Mouse (Mus musculus) brain, embryonic 14.5 days (tissue): ENCODE results near the gene Gk5.

Experiments
- CTCF ChIP-seq: fragments of 200-500 bp; IDR thresholded peaks from 2 replicates; pipeline ENCODE4 v1.5.1; 2012; ENCODE audit warnings: inconsistent platforms, mild to moderate bottlenecking, moderate library complexity, borderline replicate concordance; ENCODE audit not compliant: insufficient read depth, insufficient read length; ENCODE audit errors: extremely low read depth
- POLR2A ChIP-seq: fragments of 200-500 bp; IDR thresholded peaks from 2 replicates; pipeline ENCODE4 v1.6.1; 2012; ENCODE audit warnings: mild to moderate bottlenecking, inconsistent platforms, borderline replicate concordance; ENCODE audit not compliant: poor library complexity, insufficient read depth, insufficient read length, severe bottlenecking; ENCODE audit errors: extremely low read depth

GRCm38 (mm10) chr9:96219114-96219669 lies 100.0 kb downstream of the Gk5 start:
- TF ChIP-seq POLR2A (no peak), CTCF (no peak)
